Mouse (Mus musculus): ENCODE measurements around the gene Mrps10.
"Not testable (repeated sequence)": the region's sequence is repeated elsewhere in the genome, so short reads cannot be mapped to it uniquely, and the experiment has no call there.

The Mrps10 gene

GRCm38 (mm10) chr17:47368401-47369086, at the start of gene Mrps10:
TSS of gene Mrps10 (plus strand) at chr17:47368887.
- DNase-seq = peak; percentile 86

- no peak for DNase-seq
These were observed 49.6 kb upstream of the Mrps10 start for GRCm38 (mm10) chr17:47318972-47319625.

GRCm38 (mm10) chr17:47319761-47320160, 48.9 kb upstream of the Mrps10 start:
- no peak for DNase-seq

GRCm38 (mm10) chr17:47322128-47322990, 46.3 kb upstream of the Mrps10 start:
- DNase-seq = no peak

GRCm38 (mm10) chr17:47322991-47323295, 45.7 kb upstream of the Mrps10 start:
- no peak for DNase-seq

GRCm38 (mm10) chr17:47327559-47327958, 41.1 kb upstream of the Mrps10 start:
- no peak for DNase-seq

GRCm38 (mm10) chr17:47327969-47328368, 40.7 kb upstream of the Mrps10 start:
- DNase-seq = no peak

- no peak for DNase-seq
These were observed 39.9 kb upstream of the Mrps10 start for GRCm38 (mm10) chr17:47328552-47329343.

GRCm38 (mm10) chr17:47330616-47331015, 38.1 kb upstream of the Mrps10 start:
- no peak for DNase-seq

- peak; percentile 31 for DNase-seq
These were observed 36.6 kb upstream of the Mrps10 start for GRCm38 (mm10) chr17:47332001-47332611.

- DNase-seq = not testable (repeated sequence)
These were observed 36.0 kb upstream of the Mrps10 start for GRCm38 (mm10) chr17:47332664-47333063.

- DNase-seq = no peak
These were observed 35.3 kb upstream of the Mrps10 start for GRCm38 (mm10) chr17:47333409-47333808.

- no peak for DNase-seq
These were observed 25.6 kb upstream of the Mrps10 start for GRCm38 (mm10) chr17:47343121-47343520.

GRCm38 (mm10) chr17:47349721-47350319, 18.9 kb upstream of the Mrps10 start:
- no peak for DNase-seq

GRCm38 (mm10) chr17:47359964-47360363, 8.7 kb upstream of the Mrps10 start:
- DNase-seq = peak; percentile 76

GRCm38 (mm10) chr17:47361343-47361742, 7.3 kb upstream of the Mrps10 start:
- no peak for DNase-seq

GRCm38 (mm10) chr17:47369087-47369443, 378 bp downstream of the Mrps10 start:
- DNase-seq = peak; percentile 11

GRCm38 (mm10) chr17:47371451-47371850, 2.8 kb downstream of the Mrps10 start:
- peak; percentile 68 for DNase-seq

- DNase-seq = no peak
These were observed 5.3 kb downstream of the Mrps10 start for GRCm38 (mm10) chr17:47373991-47374390.

GRCm38 (mm10) chr17:47376779-47377280, 8.1 kb downstream of the Mrps10 start:
- DNase-seq = no peak

- no peak for DNase-seq
These were observed 9.4 kb downstream of the Mrps10 start for GRCm38 (mm10) chr17:47378133-47378532.

GRCm38 (mm10) chr17:47381917-47382316, 13.2 kb downstream of the Mrps10 start:
- no peak for DNase-seq
